Mouse (Mus musculus) testis, postnatal 14 days (tissue): ENCODE results near the gene Bsph2.

ENCODE experiments used
- DNase-seq: peaks from one replicate; pipeline ENCODE4 v3.0.0; 2021; ENCODE audit warnings: low spot score

Gene Bsph2

DNA sequence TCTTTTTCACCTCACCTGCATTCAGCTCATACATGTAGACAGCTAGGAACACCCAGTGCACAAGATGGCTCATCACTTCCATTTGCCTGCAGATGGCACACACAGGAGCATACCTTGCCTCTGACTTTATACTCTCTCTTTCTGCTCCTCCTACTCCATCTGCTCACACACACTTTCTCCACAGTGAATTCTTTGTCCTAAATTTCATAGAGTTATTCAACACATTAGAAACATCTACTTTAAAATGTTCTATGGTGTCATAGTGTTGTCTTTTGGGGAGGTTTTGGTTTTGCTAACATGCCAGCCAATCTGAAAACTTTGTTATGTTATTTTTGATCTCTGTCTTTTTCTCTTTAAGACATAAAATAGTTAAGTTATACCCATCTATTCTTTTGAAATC is at the start of gene Bsph2:
Gene Bsph2, minus strand, starts transcription at position 101 of the 400 bp plus-strand sequence.
- DNase-seq = no peak

DNA sequence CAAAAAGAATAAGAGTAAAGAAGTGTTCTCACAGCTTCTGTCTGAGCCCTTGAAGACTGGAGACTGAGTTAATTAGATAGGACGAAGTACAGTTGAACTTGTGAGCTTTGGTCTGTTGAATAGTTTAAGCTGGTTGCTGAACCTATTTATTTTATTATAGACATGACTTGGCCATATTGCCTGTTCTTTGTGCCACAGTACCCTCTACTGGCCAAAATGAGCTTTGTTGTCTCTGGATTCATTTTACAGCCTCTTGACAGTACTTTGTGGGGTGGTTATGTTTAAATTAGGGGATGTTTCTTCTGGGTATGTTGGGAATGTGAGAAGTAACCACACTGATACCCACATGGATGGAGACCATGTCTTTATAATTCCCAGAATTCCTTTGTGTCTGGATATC is 59.3 kb downstream of the Bsph2 start:
- DNase-seq = no peak
